Mouse (Mus musculus) CH12.LX (cell line): ENCODE data around the gene Grid2.

Experiments used
- CTCF ChIP-seq, 2 experiments: IDR thresholded peaks in 1 of 2; conservative IDR thresholded peaks in 1 of 2; 2 replicates each; pipeline ENCODE4 v1.5.1; 2011 to 2012; ENCODE audit warnings: low read depth in 2 of 2, low read length in 2 of 2, improper control_type of control experiment in 1 of 2, inconsistent platforms in 1 of 2, mild to moderate bottlenecking in 1 of 2, moderate library complexity in 1 of 2
- EP300 ChIP-seq: IDR thresholded peaks from 2 replicates; pipeline ENCODE4 v1.6.1; 2011; ENCODE audit warnings: low read length, improper control_type of control experiment
- KAT2A ChIP-seq: IDR thresholded peaks from 2 replicates; pipeline ENCODE4 v1.6.1; 2012; ENCODE audit warnings: low read length, improper control_type of control experiment, inconsistent platforms; ENCODE audit not compliant: insufficient replicate concordance
- MAFK ChIP-seq: IDR thresholded peaks from 2 replicates; pipeline ENCODE4 v1.6.1; 2011; ENCODE audit warnings: low read length, improper control_type of control experiment; ENCODE audit not compliant: insufficient replicate concordance
- MAX ChIP-seq: IDR thresholded peaks from 2 replicates; pipeline ENCODE4 v1.6.1; 2011; ENCODE audit warnings: low read length, improper control_type of control experiment
- MAZ ChIP-seq: IDR thresholded peaks from 2 replicates; pipeline ENCODE4 v1.6.1; 2012; ENCODE audit warnings: low read depth, mild to moderate bottlenecking, inconsistent platforms, low read length, improper control_type of control experiment, moderate library complexity
- NRF1 ChIP-seq: IDR thresholded peaks from 2 replicates; pipeline ENCODE4 v1.6.1; 2014; ENCODE audit warnings: low read depth, mild to moderate bottlenecking, inconsistent platforms, low read length, improper control_type of control experiment, moderate library complexity
- POLR2A ChIP-seq: IDR thresholded peaks from 2 replicates; pipeline ENCODE4 v1.6.1; 2011; ENCODE audit warnings: low read depth, mild to moderate bottlenecking, improper control_type of control experiment, low read length
- RAD21 ChIP-seq: IDR thresholded peaks from 2 replicates; pipeline ENCODE4 v1.6.1; 2011; ENCODE audit warnings: low read depth, mild to moderate bottlenecking, low read length, improper control_type of control experiment, moderate library complexity
- TCF12 ChIP-seq: IDR thresholded peaks from 2 replicates; pipeline ENCODE4 v1.6.1; 2014; ENCODE audit warnings: low read depth, mild to moderate bottlenecking, inconsistent platforms, low read length, improper control_type of control experiment
- ZC3H11A ChIP-seq: IDR thresholded peaks from 2 replicates; pipeline ENCODE4 v1.6.1; 2012; ENCODE audit warnings: low read depth, mild to moderate bottlenecking, inconsistent platforms, low read length, improper control_type of control experiment
- ZMIZ1 ChIP-seq: IDR thresholded peaks from 2 replicates; pipeline ENCODE4 v1.6.1; 2012; ENCODE audit warnings: low read depth, mild to moderate bottlenecking, inconsistent platforms, low read length, improper control_type of control experiment

DNA sequence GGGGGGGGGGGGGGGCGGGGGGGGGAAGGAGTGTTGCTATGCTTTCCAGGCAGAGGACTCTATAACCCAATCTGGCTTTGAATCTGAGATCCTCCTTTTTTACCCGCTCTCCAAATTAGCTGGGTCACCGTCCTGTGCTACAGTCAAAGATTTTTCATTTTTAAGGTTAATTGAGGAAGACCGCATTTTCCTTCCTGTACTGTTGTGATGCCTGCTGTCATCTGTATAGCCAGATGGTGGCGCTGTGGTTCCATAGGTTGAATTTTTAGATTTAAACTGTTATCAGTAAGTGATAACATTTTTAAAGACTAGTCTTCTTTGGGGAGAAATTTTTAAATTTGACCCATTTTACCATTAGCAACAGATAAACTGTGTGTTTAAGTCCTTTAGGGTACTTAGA, 1429.3 kb downstream of the Grid2 start:
- TF ChIP-seq POLR2A (no peak), KAT2A (no peak), CTCF (conservative IDR thresholded peaks at IDR 0.05 in 1 of 2, IDR thresholded peaks at IDR 0.05 in 1 of 2; ENCODE audit: low read depth in 2 of 2, low read length in 2 of 2) (peak in 1 of 2 experiments; percentile 20; a peak in 1 of 4 replicates), MAX (no peak), MAFK (no peak), TCF12 (no peak), MAZ (no peak), NRF1 (no peak), EP300 (no peak), RAD21 (peak; percentile 5), ZMIZ1 (no peak), ZC3H11A (no peak)
